Mouse (Mus musculus) spleen, postnatal 14 days (tissue): ENCODE results near the gene Kif5a.

ENCODE experiments used
- DNase-seq, 2 experiments: peaks; one replicate each; pipeline ENCODE4 v3.0.0; 2021 to 2022; ENCODE audit warnings: low spot score in 2 of 2

Kif5a gene

GRCm38 (mm10) chr10:127176228-127176627 lies 86.9 kb downstream of the Kif5a start:
- no peak for DNase-seq
